Mouse (Mus musculus): ENCODE measurements around the gene 2310039H08Rik. TPM values are rescaled to one million over a fixed set of nuclear protein-coding genes. Genes with fewer than 3 reads are reported as not detected.

Gene 2310039H08Rik
- polyA plus RNA-seq, 1 experiment from 2014 or later: 89.9 TPM

Other genes with a start within 250 kb of the 2310039H08Rik start
- 3.8 and 3.9 TPM in 2 replicates for gene Cul9, start 226.2 kb upstream of the 2310039H08Rik start, polyA plus RNA-seq (2014; fragmentation: Nextera tagmentation; extraction: Ambion mirVana)
- 11.9 and 12.4 TPM in 2 replicates for gene Srf, start 216.5 kb upstream of the 2310039H08Rik start, polyA plus RNA-seq (2014; fragmentation: Nextera tagmentation; extraction: Ambion mirVana)
- gene Ptk7, start 143.1 kb upstream of the 2310039H08Rik start, polyA plus RNA-seq (2014; fragmentation: Nextera tagmentation; extraction: Ambion mirVana): 54.0 and 56.6 TPM in 2 replicates
- 42.1 and 45.7 TPM in 2 replicates for gene Klc4, start 126.6 kb upstream of the 2310039H08Rik start, polyA plus RNA-seq (2014; fragmentation: Nextera tagmentation; extraction: Ambion mirVana)
- 134 and 144 TPM in 2 replicates for gene Mrpl2, start 126.4 kb upstream of the 2310039H08Rik start, polyA plus RNA-seq (2014; fragmentation: Nextera tagmentation; extraction: Ambion mirVana)
- 43.4 and 43.7 TPM in 2 replicates for gene Cul7, start 122.3 kb upstream of the 2310039H08Rik start, polyA plus RNA-seq (2014; fragmentation: Nextera tagmentation; extraction: Ambion mirVana)
- 49.1 and 57.7 TPM in 2 replicates for gene Rrp36, start 98.3 kb upstream of the 2310039H08Rik start, polyA plus RNA-seq (2014; fragmentation: Nextera tagmentation; extraction: Ambion mirVana)
- gene Mea1, start 93.8 kb upstream of the 2310039H08Rik start, polyA plus RNA-seq (2014; fragmentation: Nextera tagmentation; extraction: Ambion mirVana): 156 and 161 TPM in 2 replicates
- 109 and 110 TPM in 2 replicates for gene Klhdc3, start 91.7 kb upstream of the 2310039H08Rik start, polyA plus RNA-seq (2014; fragmentation: Nextera tagmentation; extraction: Ambion mirVana)
- gene Ppp2r5d, start 67.5 kb upstream of the 2310039H08Rik start, polyA plus RNA-seq (2014; fragmentation: Nextera tagmentation; extraction: Ambion mirVana): 85.6 and 88.5 TPM in 2 replicates
- 18.3 and 20.8 TPM in 2 replicates for gene Pex6, start 61.2 kb upstream of the 2310039H08Rik start, polyA plus RNA-seq (2014; fragmentation: Nextera tagmentation; extraction: Ambion mirVana)
- 0.23 and 1.5 TPM in 2 replicates for gene Gnmt, start 43.5 kb upstream of the 2310039H08Rik start, polyA plus RNA-seq (2014; fragmentation: Nextera tagmentation; extraction: Ambion mirVana)
- 69.0 and 70.4 TPM in 2 replicates for gene Cnpy3, start 20.4 kb upstream of the 2310039H08Rik start, polyA plus RNA-seq (2014; fragmentation: Nextera tagmentation; extraction: Ambion mirVana)
- 0.69 and 0.74 TPM in 2 replicates for gene Ptcra, start 8.9 kb upstream of the 2310039H08Rik start, polyA plus RNA-seq (2014; fragmentation: Nextera tagmentation; extraction: Ambion mirVana)
- 133 and 150 TPM in 2 replicates for gene Rpl7l1, start 10.0 kb downstream of the 2310039H08Rik start, polyA plus RNA-seq (2014; fragmentation: Nextera tagmentation; extraction: Ambion mirVana)
- gene Bicral, start 85.8 kb downstream of the 2310039H08Rik start, polyA plus RNA-seq (2014; fragmentation: Nextera tagmentation; extraction: Ambion mirVana): 5.5 and 6.6 TPM in 2 replicates
- gene Tbcc, start 118.0 kb downstream of the 2310039H08Rik start, polyA plus RNA-seq (2014; fragmentation: Nextera tagmentation; extraction: Ambion mirVana): 50.5 and 54.8 TPM in 2 replicates
- gene Prph2, start 137.8 kb downstream of the 2310039H08Rik start, polyA plus RNA-seq (2014; fragmentation: Nextera tagmentation; extraction: Ambion mirVana): not detected in 2 replicates
- 21.3 and 23.8 TPM in 2 replicates for gene Ubr2, start 237.9 kb downstream of the 2310039H08Rik start, polyA plus RNA-seq (2014; fragmentation: Nextera tagmentation; extraction: Ambion mirVana)